Mouse (Mus musculus): Measurements from ENCODE around the gene Rsbn1l. TPM values are rescaled to one million over a fixed set of nuclear protein-coding genes. Genes with fewer than 3 reads are reported as not detected.

The Rsbn1l gene
- total and polyA plus RNA-seq, 3 experiments: 8.1 to 20.2 (median 17.0) TPM

GRCm38 (mm10) chr5:20881915-20882800 is 74.0 kb downstream of the Rsbn1l start, which contains the start of the genes Phtf2 and Tmem60 (continued):
- TF ChIP-seq EP300 (IDR thresholded peaks at IDR 0.05; ENCODE audit: low read length): no peak

GRCm38 (mm10) chr5:20880797-20881775 is 75.1 kb downstream of the Rsbn1l start:
- in situ Hi-C loops (cut with MboI; ENCODE audit: low pct_ligation_motif_present, low pct_unique_long_range_greater_than_20kb, low sequenced_read_pairs) (no loop called here), dilution Hi-C loops (cut with MboI; ENCODE audit: extremely low pct_ligation_motif_present, extremely low pct_unique_long_range_greater_than_20kb, low sequenced_read_pairs) (no loop called here)
- peak; percentile 45 for DNase-seq (ENCODE audit: extremely low read depth)

DNA sequence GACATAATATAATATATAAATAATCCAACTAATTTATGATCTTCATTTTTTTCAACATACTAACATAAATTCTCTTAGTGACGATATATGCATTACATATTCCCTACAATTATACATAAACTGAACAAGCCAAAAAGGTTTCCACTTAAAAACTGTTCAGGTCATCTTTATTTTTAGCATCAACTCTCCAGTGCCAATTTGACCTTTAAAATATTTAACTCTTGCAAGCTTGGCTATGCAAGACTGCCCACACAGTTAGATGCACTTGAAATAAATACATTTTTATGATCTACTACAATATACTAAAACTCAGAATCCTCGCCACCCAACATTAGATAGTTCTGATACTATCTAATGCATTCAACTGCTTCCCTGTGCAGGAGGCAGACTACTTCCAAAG is 75.8 kb downstream of the Rsbn1l start:
- H3K36me3 ChIP-seq (replicated peaks in 1 of 2; ENCODE audit: control insufficient read depth in 1 of 2, insufficient read depth in 1 of 2, low read length in 1 of 2): peaks cover 0 to 9% of the 10 kb centered on the region in 2 experiments
- peaks cover 35% of the 10 kb centered on the region for H3K79me2 ChIP-seq (replicated peaks; ENCODE audit: control insufficient read depth, extremely low read depth, insufficient read depth, poor library complexity, severe bottlenecking)
- TF ChIP-seq ZNF384 (IDR thresholded peaks at IDR 0.05; ENCODE audit: low read depth, low read length) (no peak), BHLHE40 (IDR thresholded peaks at IDR 0.05; ENCODE audit: low read depth, low read length) (no peak), IRF4 (IDR thresholded peaks at IDR 0.05; ENCODE audit: low read depth, low read length) (no peak), ETS1 (conservative IDR thresholded peaks at IDR 0.05; ENCODE audit: low read depth, low read length) (no peak), JUND (conservative IDR thresholded peaks at IDR 0.05; ENCODE audit: low read depth, low read length) (no peak), ELF1 (IDR thresholded peaks at IDR 0.05; ENCODE audit: low read depth, low read length) (no peak)
- H3K9me3 ChIP-seq (replicated peaks; ENCODE audit: low read length): no peaks in the 10 kb centered on the region
- in situ Hi-C loops (cut with MboI; ENCODE audit: low pct_ligation_motif_present, low pct_unique_long_range_greater_than_20kb, low sequenced_read_pairs) (no loop called here), dilution Hi-C loops (cut with MboI; ENCODE audit: extremely low pct_ligation_motif_present, extremely low pct_unique_long_range_greater_than_20kb, low sequenced_read_pairs) (no loop called here)
- H3K4me1 ChIP-seq (ENCODE audit: control insufficient read depth in 1 of 2, insufficient read depth in 2 of 2): peaks cover 7 to 52% of the 10 kb centered on the region in 2 experiments
- peak overlapping the region; percentile 76; the same call in 1 of the 2 replicates for H3K9ac ChIP-seq (ENCODE audit: insufficient read depth, low read depth)
- no peak overlapping the region for H3K27ac ChIP-seq (ENCODE audit: insufficient read depth, low read depth)
- H3K27me3 ChIP-seq (replicated peaks): no peaks in the 10 kb centered on the region
- DNase-seq (ENCODE audit: extremely low read depth): no peak
- peak overlapping the region; percentile 94 for H3K4me2 ChIP-seq (ENCODE audit: insufficient read depth, low read depth, poor library complexity, severe bottlenecking)
- H3K4me3 ChIP-seq (replicated peaks in 1 of 3; ENCODE audit: low read depth in 2 of 3, low read length in 2 of 3, poor library complexity in 1 of 3): peak overlapping the region; percentile 11 to 90 (median 67)

More at GRCm38 (mm10) chr5:20880797-20881775, 75.1 kb downstream of the Rsbn1l start:
- Histone ChIP-seq H3K27me3 (replicated peaks) (no peaks in the 10 kb centered on the region), H3K4me1 (ENCODE audit: control insufficient read depth in 1 of 2, insufficient read depth in 2 of 2) (peaks cover 7 to 45% of the 10 kb centered on the region in 2 experiments), H3K4me2 (ENCODE audit: insufficient read depth, low read depth, poor library complexity, severe bottlenecking) (peak overlapping the region; percentile 94), H3K36me3 (replicated peaks in 1 of 2; ENCODE audit: control insufficient read depth in 1 of 2, insufficient read depth in 1 of 2, low read length in 1 of 2) (peaks cover 0 to 14% of the 10 kb centered on the region in 2 experiments), H3K9ac (ENCODE audit: insufficient read depth, low read depth) (peak overlapping the region; percentile 76), H3K27ac (ENCODE audit: insufficient read depth, low read depth) (peak overlapping the region; percentile 71; the same call in 1 of the 2 replicates), H3K79me2 (replicated peaks; ENCODE audit: control insufficient read depth, extremely low read depth, insufficient read depth, poor library complexity, severe bottlenecking) (peaks cover 33% of the 10 kb centered on the region), H3K9me3 (replicated peaks; ENCODE audit: low read length) (no peaks in the 10 kb centered on the region), H3K4me3 (replicated peaks in 1 of 3; ENCODE audit: low read depth in 2 of 3, low read length in 2 of 3, poor library complexity in 1 of 3) (peak overlapping the region; percentile 67 to 90 (median 89))
- TF ChIP-seq MYC (IDR thresholded peaks at IDR 0.05; ENCODE audit: low read depth, low read length) (peak; percentile 84; the same call in 1 of the 2 replicates), UBTF (IDR thresholded peaks at IDR 0.05; ENCODE audit: low read depth, low read length) (no peak), IRF4 (IDR thresholded peaks at IDR 0.05; ENCODE audit: low read depth, low read length) (no peak), BHLHE40 (IDR thresholded peaks at IDR 0.05; ENCODE audit: low read depth, low read length) (0 out of 2 replicates have a peak, but pooled peaks have one; percentile 52), NELFE (IDR thresholded peaks at IDR 0.05; ENCODE audit: low read depth, low read length) (no peak), SIN3A (IDR thresholded peaks at IDR 0.05; ENCODE audit: low read length) (peak; percentile 60; the same call in 1 of the 2 replicates), JUN (IDR thresholded peaks at IDR 0.05; ENCODE audit: insufficient read depth, low read depth, low read length) (no peak), MXI1 (IDR thresholded peaks at IDR 0.05; ENCODE audit: low read depth, low read length) (peak; percentile 85), RAD21 (IDR thresholded peaks at IDR 0.05; ENCODE audit: low read depth, low read length) (no peak), MAX (IDR thresholded peaks at IDR 0.05; ENCODE audit: low read length) (peak; percentile 64), JUND (conservative IDR thresholded peaks at IDR 0.05; ENCODE audit: low read depth, low read length) (no peak), GABPA (IDR thresholded peaks at IDR 0.05; ENCODE audit: insufficient replicate concordance, low read depth, low read length) (no peak)

Measured in CH12.LX (cell line).